Mouse (Mus musculus) neural tube, embryonic 15.5 days (tissue): ENCODE measurements around the gene Fhit. TPM values are rescaled to one million over a fixed set of nuclear protein-coding genes. Genes with fewer than 3 reads are reported as not detected.

Experiments used
- ATAC-seq: fragments of 200-750 bp; cut with Nextera tagmentation; 2 replicates; pipeline ENCODE4 v1.8.0; 2017; ENCODE audit warnings: mild to moderate bottlenecking, moderate TSS enrichment, moderate library complexity; ENCODE audit not compliant: low FRiP score
- H3K27ac ChIP-seq: fragments of 300-500 bp; sonication (generic); replicated peaks from 2 replicates; pipeline ENCODE4 v1.5.1; 2015; ENCODE audit warnings: mild to moderate bottlenecking, inconsistent platforms
- H3K27me3 ChIP-seq: fragments of 300-500 bp; sonication (generic); replicated peaks from 2 replicates; pipeline ENCODE4 v1.6.1; 2015; ENCODE audit warnings: inconsistent platforms
- H3K36me3 ChIP-seq: fragments of 300-500 bp; sonication (generic); 2 replicates; pipeline ENCODE4 v1.6.1; 2015; ENCODE audit warnings: inconsistent platforms
- H3K4me1 ChIP-seq: fragments of 300-500 bp; sonication (generic); 2 replicates; pipeline ENCODE4 v1.6.1; 2015; ENCODE audit warnings: inconsistent platforms
- H3K4me2 ChIP-seq: fragments of 300-500 bp; sonication (generic); 2 replicates; pipeline ENCODE4 v1.6.1; 2015; ENCODE audit warnings: inconsistent platforms, mild to moderate bottlenecking, moderate library complexity
- H3K4me3 ChIP-seq: fragments of 300-500 bp; sonication (generic); replicated peaks from 2 replicates; pipeline ENCODE4 v1.5.1; 2015; ENCODE audit warnings: mild to moderate bottlenecking, inconsistent platforms
- H3K9ac ChIP-seq: fragments of 300-500 bp; sonication (generic); replicated peaks from 2 replicates; pipeline ENCODE4 v1.6.1; 2015; ENCODE audit warnings: mild to moderate bottlenecking, inconsistent platforms
- H3K9me3 ChIP-seq: fragments of 300-500 bp; sonication (generic); replicated peaks from 2 replicates; pipeline ENCODE4 v1.6.1; 2016; ENCODE audit warnings: inconsistent platforms
- WGBS: fragments of 180-500 bp; shearing (Covaris S2); methylation state at CpG from one replicate; pipeline ENCODE4 v1.1.7; 2015; ENCODE audit warnings: mixed read lengths; 5-methylcytosine and 5-hydroxymethylcytosine counted together
- polyA plus RNA-seq: library from polyadenylated mRNA; unstranded; fragments of >200 nt; fragmentation: Nextera tagmentation; extraction: Ambion mirVana; gene quantifications from 2 replicates; pipeline ENCODE4 v1.2.1, GENCODE M21; 2015

Gene Fhit
- polyA plus RNA-seq, 1 experiment from 2014 or later, result 7.5 TPM

GRCm38 (mm10) chr14:10660247-10660646 lies 501.6 kb downstream of the Fhit start:
- Histone ChIP-seq H3K4me2 (no peak overlapping the region), H3K9ac (no peak overlapping the region), H3K27ac (no peak overlapping the region), H3K4me1 (no peaks in the 10 kb centered on the region), H3K27me3 (no peaks in the 10 kb centered on the region), H3K9me3 (no peaks in the 10 kb centered on the region), H3K36me3 (no peaks in the 10 kb centered on the region), H3K4me3 (no peak overlapping the region)
- 84% methylated on average over 4 of the region's 4 CpGs for WGBS
- no peak for ATAC-seq

GRCm38 (mm10) chr14:10659326-10659725 lies 502.5 kb downstream of the Fhit start:
- ATAC-seq, result no peak
- Histone ChIP-seq H3K4me1 (no peaks in the 10 kb centered on the region), H3K4me2 (no peak overlapping the region), H3K4me3 (no peak overlapping the region), H3K36me3 (no peaks in the 10 kb centered on the region), H3K27ac (no peak overlapping the region), H3K9me3 (no peaks in the 10 kb centered on the region), H3K27me3 (no peaks in the 10 kb centered on the region), H3K9ac (no peak overlapping the region)
- 27% methylated on average over 2 of the region's 2 CpGs for WGBS

GRCm38 (mm10) chr14:10658219-10658618 lies 503.6 kb downstream of the Fhit start:
- Histone ChIP-seq H3K27me3 (no peaks in the 10 kb centered on the region), H3K4me3 (no peak overlapping the region), H3K4me1 (no peaks in the 10 kb centered on the region), H3K9ac (no peak overlapping the region), H3K27ac (no peak overlapping the region), H3K36me3 (no peaks in the 10 kb centered on the region), H3K4me2 (no peak overlapping the region), H3K9me3 (no peaks in the 10 kb centered on the region)
- WGBS, result 64% methylated on average over 1 of the region's 1 CpGs
- ATAC-seq, result no peak

DNA sequence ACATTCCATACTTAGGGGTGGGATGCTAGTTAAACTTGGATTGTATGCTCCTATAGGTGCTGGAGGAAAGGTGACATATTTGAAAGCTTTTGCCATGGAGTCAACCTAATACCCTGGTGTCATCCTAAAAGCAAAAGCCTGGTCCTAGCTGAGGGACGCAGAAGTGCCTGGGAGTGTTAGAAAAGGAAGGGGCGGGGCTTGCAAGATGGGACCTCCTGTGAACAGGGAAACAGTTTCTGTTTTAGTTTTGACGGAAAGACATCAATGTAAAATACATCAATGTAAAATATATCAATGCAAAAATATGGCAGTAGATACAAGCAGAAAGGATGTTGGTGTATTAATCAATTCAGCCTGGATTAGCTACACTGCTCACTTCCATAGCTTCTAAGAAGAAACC lies 504.5 kb downstream of the Fhit start:
- Histone ChIP-seq H3K27me3 (no peaks in the 10 kb centered on the region), H3K4me1 (no peaks in the 10 kb centered on the region), H3K4me2 (no peak overlapping the region), H3K4me3 (no peak overlapping the region), H3K27ac (no peak overlapping the region), H3K9me3 (no peaks in the 10 kb centered on the region), H3K9ac (no peak overlapping the region), H3K36me3 (no peaks in the 10 kb centered on the region)
- 85% methylated on average over 3 of the region's 3 CpGs for WGBS
- ATAC-seq, result no peak

- Histone ChIP-seq H3K9ac (no peak overlapping the region), H3K27ac (no peak overlapping the region), H3K4me1 (no peaks in the 10 kb centered on the region), H3K4me2 (no peak overlapping the region), H3K4me3 (no peak overlapping the region), H3K27me3 (no peaks in the 10 kb centered on the region), H3K9me3 (no peaks in the 10 kb centered on the region), H3K36me3 (no peaks in the 10 kb centered on the region)
- ATAC-seq, result no peak
- 50% methylated on average over 3 of the region's 3 CpGs for WGBS
These were observed 506.0 kb downstream of the Fhit start for GRCm38 (mm10) chr14:10655842-10656241.

DNA sequence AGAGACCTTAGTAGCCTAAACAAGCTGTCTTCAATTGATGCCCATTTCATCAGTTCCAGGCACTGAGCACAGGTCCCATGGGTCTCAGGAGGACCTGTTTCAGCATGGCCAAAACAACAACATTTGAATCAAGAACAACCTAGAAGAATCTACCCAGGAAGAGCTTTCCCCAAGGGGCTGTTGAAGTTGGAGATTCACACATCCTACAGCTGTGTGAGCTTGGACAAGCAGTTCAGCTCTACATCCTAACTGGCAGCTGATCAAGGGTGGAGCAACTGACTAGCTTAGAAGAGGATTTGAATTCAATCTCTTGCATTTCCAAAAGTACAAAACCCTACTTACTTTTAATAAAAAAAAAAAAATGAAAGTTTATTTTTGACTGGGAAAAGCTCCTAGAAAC lies 514.0 kb downstream of the Fhit start:
- ATAC-seq, result no peak
- Histone ChIP-seq H3K36me3 (no peaks in the 10 kb centered on the region), H3K27me3 (no peaks in the 10 kb centered on the region), H3K4me3 (no peak overlapping the region), H3K4me2 (no peak overlapping the region), H3K9ac (no peak overlapping the region), H3K4me1 (no peaks in the 10 kb centered on the region), H3K27ac (no peak overlapping the region), H3K9me3 (no peaks in the 10 kb centered on the region)

DNA sequence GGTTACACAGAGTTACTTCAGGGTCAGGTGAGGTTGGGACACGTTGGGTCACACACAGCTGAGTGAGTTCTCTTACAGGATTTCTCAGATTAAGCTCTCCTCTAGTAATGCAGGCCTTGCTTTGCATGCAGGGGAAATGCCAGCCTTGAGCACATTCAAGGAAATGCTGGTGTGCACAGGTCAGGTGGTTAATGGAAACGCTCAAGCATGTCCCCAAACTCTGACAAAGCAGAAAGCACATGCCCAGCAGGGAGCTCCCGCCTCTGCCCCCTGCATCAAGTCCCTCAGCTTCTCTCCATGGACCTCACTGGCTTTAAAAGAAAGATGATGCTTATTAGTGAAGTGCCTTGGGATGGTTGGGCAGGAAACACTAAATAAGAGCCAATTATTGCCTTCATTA lies 530.1 kb downstream of the Fhit start:
- 55% methylated on average over 3 of the region's 3 CpGs for WGBS
- H3K9me3 ChIP-seq, result no peaks in the 10 kb centered on the region
- no peak overlapping the region for H3K4me3 ChIP-seq
- H3K27ac ChIP-seq, result no peak overlapping the region
- no peaks in the 10 kb centered on the region for H3K27me3 ChIP-seq
- H3K36me3 ChIP-seq, result no peaks in the 10 kb centered on the region
- no peak for ATAC-seq
- H3K9ac ChIP-seq, result no peak overlapping the region
- H3K4me1 ChIP-seq, result no peaks in the 10 kb centered on the region
- H3K4me2 ChIP-seq, result no peak overlapping the region

GRCm38 (mm10) chr14:10630831-10631360 lies 530.9 kb downstream of the Fhit start:
- ATAC-seq, result no peak
- Histone ChIP-seq H3K4me2 (no peak overlapping the region), H3K4me3 (no peak overlapping the region), H3K27me3 (no peaks in the 10 kb centered on the region), H3K36me3 (no peaks in the 10 kb centered on the region), H3K9me3 (no peaks in the 10 kb centered on the region), H3K27ac (no peak overlapping the region), H3K4me1 (no peaks in the 10 kb centered on the region), H3K9ac (no peak overlapping the region)
- 93% methylated on average over 2 of the region's 2 CpGs for WGBS

GRCm38 (mm10) chr14:10593467-10593866 lies 568.4 kb downstream of the Fhit start:
- Histone ChIP-seq H3K9ac (no peak overlapping the region), H3K4me2 (no peak overlapping the region), H3K27ac (no peak overlapping the region), H3K27me3 (no peaks in the 10 kb centered on the region), H3K9me3 (no peaks in the 10 kb centered on the region), H3K36me3 (no peaks in the 10 kb centered on the region), H3K4me3 (no peak overlapping the region), H3K4me1 (no peaks in the 10 kb centered on the region)
- WGBS, result 87% methylated on average over 5 of the region's 5 CpGs
- no peak for ATAC-seq

GRCm38 (mm10) chr14:10568937-10569552 lies 592.8 kb downstream of the Fhit start:
- no peaks in the 10 kb centered on the region for H3K4me1 ChIP-seq
- H3K27ac ChIP-seq, result no peak overlapping the region
- WGBS, result 89% methylated on average over 3 of the region's 3 CpGs
- H3K27me3 ChIP-seq, result no peaks in the 10 kb centered on the region
- no peaks in the 10 kb centered on the region for H3K9me3 ChIP-seq
- ATAC-seq, result no peak
- H3K4me2 ChIP-seq, result no peak overlapping the region
- no peaks in the 10 kb centered on the region for H3K36me3 ChIP-seq
- H3K4me3 ChIP-seq, result no peak overlapping the region
- H3K9ac ChIP-seq, result no peak overlapping the region

- Histone ChIP-seq H3K4me3 (no peak overlapping the region), H3K4me2 (no peak overlapping the region), H3K4me1 (no peaks in the 10 kb centered on the region), H3K9ac (no peak overlapping the region), H3K9me3 (no peaks in the 10 kb centered on the region), H3K27me3 (no peaks in the 10 kb centered on the region), H3K27ac (no peak overlapping the region), H3K36me3 (no peaks in the 10 kb centered on the region)
- 82% methylated on average over 2 of the region's 2 CpGs for whole genome bisulfite sequencing
- no peak for ATAC-seq
These were observed 594.1 kb downstream of the Fhit start for GRCm38 (mm10) chr14:10567771-10568170.

DNA sequence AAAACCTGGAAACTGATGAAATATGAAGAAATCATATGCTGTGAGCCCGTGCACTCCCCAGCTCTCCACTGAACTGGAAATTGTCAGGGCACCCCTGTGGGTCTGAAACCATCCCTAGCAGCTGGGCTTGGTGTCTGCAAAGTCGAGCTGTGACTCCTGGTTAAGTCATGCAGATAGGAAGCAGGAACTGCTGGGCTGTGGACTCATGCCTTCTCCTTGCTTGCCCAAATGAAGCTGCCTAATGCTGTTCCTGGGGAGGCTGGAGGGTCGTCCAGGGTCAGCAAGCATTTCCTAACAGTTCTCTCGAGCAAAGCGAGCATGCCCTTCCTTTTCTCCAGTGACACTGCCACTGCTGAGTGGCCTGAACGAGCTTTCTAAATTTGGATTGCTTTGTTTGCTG lies 607.1 kb downstream of the Fhit start:
- no peak overlapping the region for H3K27ac ChIP-seq
- no peak overlapping the region for H3K9ac ChIP-seq
- no peaks in the 10 kb centered on the region for H3K27me3 ChIP-seq
- no peak overlapping the region for H3K4me2 ChIP-seq
- no peak overlapping the region for H3K4me3 ChIP-seq
- 30% methylated on average over 6 of the region's 6 CpGs for WGBS
- ATAC-seq, result no peak
- H3K36me3 ChIP-seq, result no peaks in the 10 kb centered on the region
- no peaks in the 10 kb centered on the region for H3K4me1 ChIP-seq
- no peaks in the 10 kb centered on the region for H3K9me3 ChIP-seq

DNA sequence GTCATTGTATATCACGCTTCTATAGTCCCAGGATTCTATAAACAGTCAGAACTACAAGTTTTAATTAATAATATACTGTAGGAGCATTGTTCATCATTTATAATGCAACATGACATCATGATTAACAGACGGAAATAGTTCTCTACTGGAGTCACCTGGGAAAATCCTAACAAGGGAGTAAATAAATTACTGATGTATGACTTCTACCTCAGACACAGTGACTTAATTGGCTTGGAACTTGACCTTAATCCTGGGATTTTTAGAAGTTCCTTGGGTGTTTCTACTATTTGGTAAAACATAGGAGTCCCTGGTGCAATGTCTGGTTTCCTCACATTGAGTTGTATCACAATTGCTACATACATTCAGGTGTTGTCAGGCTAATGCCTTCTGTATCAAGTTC lies 613.2 kb downstream of the Fhit start:
- no peaks in the 10 kb centered on the region for H3K4me1 ChIP-seq
- WGBS, result 86% methylated on average over 2 of the region's 2 CpGs
- ATAC-seq, result no peak

More for the DNA sequence above, 613.2 kb downstream of the Fhit start:
- H3K27ac ChIP-seq, result no peak overlapping the region
- no peaks in the 10 kb centered on the region for H3K9me3 ChIP-seq
- no peak overlapping the region for H3K9ac ChIP-seq
- no peaks in the 10 kb centered on the region for H3K27me3 ChIP-seq
- no peaks in the 10 kb centered on the region for H3K36me3 ChIP-seq
- H3K4me2 ChIP-seq, result no peak overlapping the region
- no peak overlapping the region for H3K4me3 ChIP-seq
